Mouse (Mus musculus) forelimb bud, embryonic 11.5 days (tissue): ENCODE results near the gene Dlx3.

Experiments
- DNase-seq: peaks from one replicate; pipeline ENCODE4 v3.0.0-alpha.2; 2012; ENCODE audit warnings: low read depth, low spot score

The Dlx3 gene

GRCm38 (mm10) chr11:95088286-95088685, 31.6 kb upstream of the Dlx3 start:
- no peak for DNase-seq

- no peak for DNase-seq
Observed at GRCm38 (mm10) chr11:95088857-95089779, 30.8 kb upstream of the Dlx3 start.

GRCm38 (mm10) chr11:95093077-95093476, 26.8 kb upstream of the Dlx3 start:
- DNase-seq: no peak

- no peak for DNase-seq
Observed at GRCm38 (mm10) chr11:95095596-95095995, 24.3 kb upstream of the Dlx3 start.

GRCm38 (mm10) chr11:95096608-95097373, 23.1 kb upstream of the Dlx3 start:
- DNase-seq: no peak

GRCm38 (mm10) chr11:95097889-95098288, 22.0 kb upstream of the Dlx3 start:
- no peak for DNase-seq

GRCm38 (mm10) chr11:95098346-95099095, 21.4 kb upstream of the Dlx3 start:
- no peak for DNase-seq

GRCm38 (mm10) chr11:95100393-95100792, 19.5 kb upstream of the Dlx3 start:
- DNase-seq: no peak

- DNase-seq: no peak
Observed at GRCm38 (mm10) chr11:95101071-95101788, 18.7 kb upstream of the Dlx3 start.

- no peak for DNase-seq
Observed at GRCm38 (mm10) chr11:95102161-95102904, 17.6 kb upstream of the Dlx3 start.

GRCm38 (mm10) chr11:95104266-95104665, 15.7 kb upstream of the Dlx3 start:
- no peak for DNase-seq

GRCm38 (mm10) chr11:95105274-95105874, 14.5 kb upstream of the Dlx3 start:
- no peak for DNase-seq

- DNase-seq: peak; percentile 76
Observed at GRCm38 (mm10) chr11:95106440-95107236, 13.3 kb upstream of the Dlx3 start.

GRCm38 (mm10) chr11:95109000-95109399, 10.9 kb upstream of the Dlx3 start:
- no peak for DNase-seq

GRCm38 (mm10) chr11:95110081-95110480, 9.8 kb upstream of the Dlx3 start:
- no peak for DNase-seq

- DNase-seq: peak; percentile 89
Observed at GRCm38 (mm10) chr11:95117030-95117429, 2.9 kb upstream of the Dlx3 start.

GRCm38 (mm10) chr11:95118505-95118904, 1.4 kb upstream of the Dlx3 start:
- DNase-seq: peak; percentile 81

GRCm38 (mm10) chr11:95120633-95121020, 708 bp downstream of the Dlx3 start:
- DNase-seq: no peak
